Mouse (Mus musculus): ENCODE results near the gene Creb3l1. TPM values are rescaled to one million over a fixed set of nuclear protein-coding genes. Genes with fewer than 3 reads are reported as not detected.

The Creb3l1 gene
- polyA plus RNA-seq, 1 experiment from 2014 or later: 1.3 TPM

- 35% methylated on average over 11 of the region's 11 CpGs for WGBS (ENCODE audit: insufficient replicate concordance)
- Histone ChIP-seq H3K9me3 (replicated peaks; ENCODE audit: control insufficient read depth, low read length) (no peaks in the 10 kb centered on the region), H3K4me3 (ENCODE audit: low read depth, low read length) (no peak overlapping the region), H3K27ac (ENCODE audit: low read length) (no peak overlapping the region), H3K9ac (ENCODE audit: low read depth, low read length) (no peak overlapping the region), H3K27me3 (ENCODE audit: control insufficient read depth, insufficient read depth, low read depth, low read length) (peaks cover 46% of the 10 kb centered on the region), H3K36me3 (ENCODE audit: control insufficient read depth, insufficient read depth) (no peaks in the 10 kb centered on the region), H3K4me2 (ENCODE audit: low read depth, low read length) (no peak overlapping the region), H3K4me1 (ENCODE audit: control insufficient read depth, low read depth, low read length) (peaks cover 13% of the 10 kb centered on the region)
- ATAC-seq (ENCODE audit: low read depth): no peak
Observed at GRCm38 (mm10) chr2:91967962-91968361, 56.3 kb downstream of the Creb3l1 start.

GRCm38 (mm10) chr2:91966367-91966766 lies 57.9 kb downstream of the Creb3l1 start:
- peaks cover 24% of the 10 kb centered on the region for H3K4me1 ChIP-seq (ENCODE audit: control insufficient read depth, low read depth, low read length)
- no peak overlapping the region for H3K9ac ChIP-seq (ENCODE audit: low read depth, low read length)
- no peak overlapping the region for H3K4me3 ChIP-seq (ENCODE audit: low read depth, low read length)
- no peak for ATAC-seq (ENCODE audit: low read depth)
- H3K36me3 ChIP-seq (ENCODE audit: control insufficient read depth, insufficient read depth): no peaks in the 10 kb centered on the region
- no peak overlapping the region for H3K4me2 ChIP-seq (ENCODE audit: low read depth, low read length)
- no peaks in the 10 kb centered on the region for H3K9me3 ChIP-seq (replicated peaks; ENCODE audit: control insufficient read depth, low read length)
- 45% methylated on average over 5 of the region's 5 CpGs for WGBS (ENCODE audit: insufficient replicate concordance)
- peaks cover 30% of the 10 kb centered on the region for H3K27me3 ChIP-seq (ENCODE audit: control insufficient read depth, insufficient read depth, low read depth, low read length)
- no peak overlapping the region for H3K27ac ChIP-seq (ENCODE audit: low read length)

GRCm38 (mm10) chr2:91965417-91965816 lies 58.9 kb downstream of the Creb3l1 start:
- peaks cover 27% of the 10 kb centered on the region for H3K4me1 ChIP-seq (ENCODE audit: control insufficient read depth, low read depth, low read length)
- H3K27ac ChIP-seq (ENCODE audit: low read length): peak overlapping the region; percentile 61
- peak overlapping the region; percentile 10 for H3K9ac ChIP-seq (ENCODE audit: low read depth, low read length)
- peaks cover 21% of the 10 kb centered on the region for H3K27me3 ChIP-seq (ENCODE audit: control insufficient read depth, insufficient read depth, low read depth, low read length)
- peak overlapping the region; percentile 86 for H3K4me3 ChIP-seq (ENCODE audit: low read depth, low read length)
- H3K9me3 ChIP-seq (replicated peaks; ENCODE audit: control insufficient read depth, low read length): no peaks in the 10 kb centered on the region
- WGBS (ENCODE audit: insufficient replicate concordance): 8% methylated on average over 20 of the region's 20 CpGs
- H3K4me2 ChIP-seq (ENCODE audit: low read depth, low read length): peak overlapping the region; percentile 36
- no peaks in the 10 kb centered on the region for H3K36me3 ChIP-seq (ENCODE audit: control insufficient read depth, insufficient read depth)
- ATAC-seq (ENCODE audit: low read depth): no peak

DNA sequence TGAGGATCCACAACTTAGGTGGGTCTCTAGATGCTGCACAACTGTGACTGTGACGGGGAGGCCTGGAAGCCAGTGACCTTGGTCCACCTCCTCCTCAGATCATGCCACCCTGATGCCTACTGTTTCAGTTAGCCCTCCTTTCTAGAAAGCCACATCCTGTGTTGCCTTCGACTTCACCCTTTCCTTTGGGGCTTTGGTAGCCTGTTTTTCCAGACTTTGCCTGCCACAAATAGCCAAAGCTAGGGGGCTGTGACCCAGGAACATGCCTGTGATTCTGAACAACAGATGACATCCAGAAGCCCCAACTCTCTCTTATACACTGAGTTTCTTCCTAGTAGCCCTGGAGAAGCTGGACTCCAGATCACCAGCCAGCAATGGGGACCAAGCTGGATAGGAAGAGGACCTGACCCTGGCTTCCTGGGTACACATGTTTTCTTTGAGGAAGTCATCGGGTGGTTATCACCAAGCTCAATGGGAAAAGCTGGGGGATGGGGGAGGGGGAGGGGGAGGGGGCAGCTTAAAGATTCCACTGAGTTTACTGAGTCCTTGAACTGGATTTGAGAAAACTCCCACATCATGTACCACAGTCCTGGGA lies 59.6 kb downstream of the Creb3l1 start:
- Histone ChIP-seq H3K4me3 (ENCODE audit: low read depth, low read length) (peak overlapping the region; percentile 86), H3K9me3 (replicated peaks; ENCODE audit: control insufficient read depth, low read length) (no peaks in the 10 kb centered on the region), H3K4me1 (ENCODE audit: control insufficient read depth, low read depth, low read length) (peaks cover 29% of the 10 kb centered on the region), H3K27ac (ENCODE audit: low read length) (peak overlapping the region; percentile 61; the same call in 1 of the 2 replicates), H3K27me3 (ENCODE audit: control insufficient read depth, insufficient read depth, low read depth, low read length) (peaks cover 16% of the 10 kb centered on the region), H3K9ac (ENCODE audit: low read depth, low read length) (no peak overlapping the region), H3K4me2 (ENCODE audit: low read depth, low read length) (peak overlapping the region; percentile 36), H3K36me3 (ENCODE audit: control insufficient read depth, insufficient read depth) (no peaks in the 10 kb centered on the region)
- ATAC-seq (ENCODE audit: low read depth): no peak
- WGBS (ENCODE audit: insufficient replicate concordance): 35% methylated on average over 3 of the region's 3 CpGs

- Histone ChIP-seq H3K36me3 (ENCODE audit: control insufficient read depth, insufficient read depth) (no peaks in the 10 kb centered on the region), H3K27ac (ENCODE audit: low read length) (peak overlapping the region; percentile 68), H3K4me2 (ENCODE audit: low read depth, low read length) (peak overlapping the region; percentile 96), H3K27me3 (ENCODE audit: control insufficient read depth, insufficient read depth, low read depth, low read length) (peaks cover 12% of the 10 kb centered on the region; the same call in 1 of the 2 replicates), H3K9ac (ENCODE audit: low read depth, low read length) (peak overlapping the region; percentile 87), H3K9me3 (replicated peaks; ENCODE audit: control insufficient read depth, low read length) (no peaks in the 10 kb centered on the region), H3K4me3 (ENCODE audit: low read depth, low read length) (peak overlapping the region; percentile 86), H3K4me1 (ENCODE audit: control insufficient read depth, low read depth, low read length) (peaks cover 40% of the 10 kb centered on the region)
- WGBS (ENCODE audit: insufficient replicate concordance): under 1% methylated on average over 57 of the region's 57 CpGs
- ATAC-seq (ENCODE audit: low read depth): peak; percentile 92
Observed at GRCm38 (mm10) chr2:91963443-91963932, 60.8 kb downstream of the Creb3l1 start.

- 0% methylated on average over 39 of the region's 39 CpGs for WGBS (ENCODE audit: insufficient replicate concordance)
- Histone ChIP-seq H3K4me2 (ENCODE audit: low read depth, low read length) (peak overlapping the region; percentile 96), H3K36me3 (ENCODE audit: control insufficient read depth, insufficient read depth) (no peaks in the 10 kb centered on the region), H3K4me1 (ENCODE audit: control insufficient read depth, low read depth, low read length) (peaks cover 42% of the 10 kb centered on the region), H3K9me3 (replicated peaks; ENCODE audit: control insufficient read depth, low read length) (no peaks in the 10 kb centered on the region), H3K4me3 (ENCODE audit: low read depth, low read length) (peak overlapping the region; percentile 86), H3K27ac (ENCODE audit: low read length) (peak overlapping the region; percentile 68), H3K9ac (ENCODE audit: low read depth, low read length) (peak overlapping the region; percentile 87), H3K27me3 (ENCODE audit: control insufficient read depth, insufficient read depth, low read depth, low read length) (peaks cover 12% of the 10 kb centered on the region; the same call in 1 of the 2 replicates)
- peak; percentile 9 for ATAC-seq (ENCODE audit: low read depth)
Observed at GRCm38 (mm10) chr2:91962864-91963401, 61.4 kb downstream of the Creb3l1 start.

DNA sequence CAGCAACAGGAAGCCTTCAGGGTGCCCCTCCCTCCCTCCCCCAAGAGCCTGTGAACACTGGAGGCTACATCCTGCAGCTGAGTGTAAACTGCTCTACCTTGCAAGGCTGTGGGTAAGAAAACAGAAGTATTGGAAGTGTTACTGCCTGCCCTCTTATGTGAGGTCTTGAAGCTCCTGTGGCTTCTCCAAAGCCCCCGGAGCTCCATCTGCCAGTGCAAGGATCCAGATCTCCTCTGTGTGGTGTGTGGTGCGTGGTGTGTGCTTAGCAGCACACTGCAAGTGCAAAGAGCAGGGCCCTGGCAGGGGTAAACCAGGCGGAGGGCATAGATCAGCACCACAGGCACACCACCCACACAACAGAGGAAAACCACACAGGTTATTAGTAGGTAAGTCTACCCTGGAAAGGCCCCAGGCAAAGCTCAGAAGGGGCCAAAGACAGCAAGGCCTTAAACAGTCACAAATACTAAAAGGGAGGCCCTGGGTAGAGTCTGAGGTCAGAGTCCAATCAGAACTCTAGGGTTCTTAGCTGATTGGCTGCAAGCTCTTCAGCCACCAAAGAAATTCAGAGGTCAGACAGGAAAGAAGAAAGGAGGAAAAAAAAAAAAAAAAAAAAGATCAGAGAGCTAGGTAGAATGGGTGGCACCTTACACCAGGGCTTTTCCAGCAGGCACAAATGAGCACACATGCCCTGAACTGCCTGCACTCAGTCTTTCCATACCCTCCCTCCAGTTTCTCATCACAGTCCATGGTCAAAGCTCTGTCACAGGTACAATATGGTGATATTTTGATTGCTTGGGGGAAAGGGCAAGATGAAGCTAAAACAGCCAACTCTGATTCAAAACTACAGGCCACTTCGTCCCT lies 62.2 kb downstream of the Creb3l1 start:
- peaks cover 12% of the 10 kb centered on the region; the same call in 1 of the 2 replicates for H3K27me3 ChIP-seq (ENCODE audit: control insufficient read depth, insufficient read depth, low read depth, low read length)
- H3K4me3 ChIP-seq (ENCODE audit: low read depth, low read length): peak overlapping the region; percentile 86
- H3K9ac ChIP-seq (ENCODE audit: low read depth, low read length): peak overlapping the region; percentile 87
- WGBS (ENCODE audit: insufficient replicate concordance): 24% methylated on average over 4 of the region's 4 CpGs
- H3K4me1 ChIP-seq (ENCODE audit: control insufficient read depth, low read depth, low read length): peaks cover 50% of the 10 kb centered on the region
- peak overlapping the region; percentile 96 for H3K4me2 ChIP-seq (ENCODE audit: low read depth, low read length)
- H3K36me3 ChIP-seq (ENCODE audit: control insufficient read depth, insufficient read depth): no peaks in the 10 kb centered on the region
- H3K27ac ChIP-seq (ENCODE audit: low read length): peak overlapping the region; percentile 68
- peak; percentile 2; the same call in 1 of the 2 replicates for ATAC-seq (ENCODE audit: low read depth)
- H3K9me3 ChIP-seq (replicated peaks; ENCODE audit: control insufficient read depth, low read length): no peaks in the 10 kb centered on the region

DNA sequence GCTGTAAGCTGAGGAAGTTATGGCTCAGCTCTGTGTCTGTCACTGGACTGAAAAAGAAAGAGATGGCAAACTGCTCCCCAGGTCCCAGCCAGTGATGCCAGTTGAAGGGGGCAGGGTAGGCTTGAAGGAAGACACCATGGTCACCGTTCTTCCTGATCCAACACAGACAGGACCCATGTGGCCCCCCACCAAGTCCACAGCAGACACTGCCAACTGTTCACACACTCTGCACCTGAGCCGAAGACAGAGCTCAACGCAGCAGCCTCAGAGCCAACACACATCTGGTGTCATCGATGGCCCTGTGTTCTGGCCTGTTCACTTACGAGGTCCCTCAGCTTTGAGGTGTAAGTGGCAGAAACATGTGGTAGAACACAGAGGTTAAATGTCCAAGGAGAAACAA lies 63.8 kb downstream of the Creb3l1 start:
- H3K4me3 ChIP-seq (ENCODE audit: low read depth, low read length): no peak overlapping the region
- no peaks in the 10 kb centered on the region for H3K36me3 ChIP-seq (ENCODE audit: control insufficient read depth, insufficient read depth)
- ATAC-seq (ENCODE audit: low read depth): no peak
- H3K27ac ChIP-seq (ENCODE audit: low read length): no peak overlapping the region
- peaks cover 64% of the 10 kb centered on the region for H3K4me1 ChIP-seq (ENCODE audit: control insufficient read depth, low read depth, low read length)
- peaks cover 7% of the 10 kb centered on the region; the same call in 1 of the 2 replicates for H3K27me3 ChIP-seq (ENCODE audit: control insufficient read depth, insufficient read depth, low read depth, low read length)
- no peaks in the 10 kb centered on the region for H3K9me3 ChIP-seq (replicated peaks; ENCODE audit: control insufficient read depth, low read length)
- no peak overlapping the region for H3K4me2 ChIP-seq (ENCODE audit: low read depth, low read length)
- no peak overlapping the region for H3K9ac ChIP-seq (ENCODE audit: low read depth, low read length)
- 86% methylated on average over 5 of the region's 5 CpGs for WGBS (ENCODE audit: insufficient replicate concordance)

Measured in liver, embryonic 16.5 days (tissue).